Mouse (Mus musculus) midbrain, embryonic 10.5 days (tissue): ENCODE results near the gene Olfr1499. TPM values are rescaled to one million over a fixed set of nuclear protein-coding genes. Genes with fewer than 3 reads are reported as not detected.

Experiments
- polyA plus RNA-seq: library from polyadenylated mRNA; unstranded; fragments of >200 nt; fragmentation: Nextera tagmentation; extraction: Ambion mirVana; gene quantifications from 2 replicates; pipeline ENCODE4 v1.2.1, GENCODE M21; 2016

Gene Olfr1499
- polyA plus RNA-seq, 1 experiment from 2014 or later, result not detected

Other genes starting within 250 kb of the Olfr1499 start
- gene Olfr1484, start 235.9 kb downstream of the Olfr1499 start, polyA plus RNA-seq, result not detected in 2 replicates
- not detected in 2 replicates for gene Olfr1487, start 202.1 kb downstream of the Olfr1499 start, polyA plus RNA-seq
- gene Olfr1489, start 187.8 kb downstream of the Olfr1499 start, polyA plus RNA-seq, result not detected in 2 replicates
- not detected in 2 replicates for gene Olfr1490, start 168.4 kb downstream of the Olfr1499 start, polyA plus RNA-seq
- gene Olfr1491, start 122.2 kb downstream of the Olfr1499 start, polyA plus RNA-seq, result not detected in 2 replicates
- not detected in 2 replicates for gene Olfr1493-ps1, start 96.2 kb downstream of the Olfr1499 start, polyA plus RNA-seq
- not detected in 2 replicates for gene Olfr1494, start 79.7 kb downstream of the Olfr1499 start, polyA plus RNA-seq
- gene Olfr1495, start 54.8 kb downstream of the Olfr1499 start, polyA plus RNA-seq, result not detected in 2 replicates
- not detected in 2 replicates for gene Olfr1496, start 41.6 kb downstream of the Olfr1499 start, polyA plus RNA-seq
- gene Olfr1497, start 21.2 kb downstream of the Olfr1499 start, polyA plus RNA-seq, result not detected in 2 replicates
- not detected in 2 replicates for gene Olfr1500, start 11.0 kb upstream of the Olfr1499 start, polyA plus RNA-seq
- not detected in 2 replicates for gene Olfr1501, start 31.2 kb upstream of the Olfr1499 start, polyA plus RNA-seq
- gene Olfr1502, start 42.3 kb upstream of the Olfr1499 start, polyA plus RNA-seq, result not detected in 2 replicates
- gene Olfr1504, start 78.5 kb upstream of the Olfr1499 start, polyA plus RNA-seq, result not detected in 2 replicates
- gene Olfr1505, start 94.1 kb upstream of the Olfr1499 start, polyA plus RNA-seq, result not detected in 2 replicates